Mouse (Mus musculus): ENCODE measurements at regions not wholly inside any gene's neighbourhood (a gene's known extent, or its start where the extent isn't known, plus 50 kb on each side); places are given as distances from the start of the nearest gene placed in this dataset.
"Not testable (repeated sequence)": the region's sequence is repeated elsewhere in the genome, so short reads cannot be mapped to it uniquely, and the experiment has no call there.

GRCm38 (mm10) chr10:27761402-27761801, 141.8 kb upstream of the Lama2 start:
- DNase-seq (ENCODE audit: low read depth, low spot score) = peak; percentile 76

- no peak for DNase-seq (ENCODE audit: low read depth, low spot score)
Observed at GRCm38 (mm10) chr10:27802368-27802767, 182.8 kb upstream of the Lama2 start.

- no peak for DNase-seq (ENCODE audit: low read depth, low spot score)
Observed at GRCm38 (mm10) chr10:27809539-27809938, 190.0 kb upstream of the Lama2 start.

GRCm38 (mm10) chr10:27825671-27826070, 206.1 kb upstream of the Lama2 start:
- DNase-seq (ENCODE audit: low read depth, low spot score) = not testable (repeated sequence)

- DNase-seq (ENCODE audit: low read depth, low spot score) = peak; percentile 64
Observed at GRCm38 (mm10) chr10:27828346-27828745, 208.8 kb upstream of the Lama2 start.

GRCm38 (mm10) chr10:27838666-27839065, 219.1 kb upstream of the Lama2 start:
- DNase-seq (ENCODE audit: low read depth, low spot score) = no peak

- peak; percentile 52 for DNase-seq (ENCODE audit: low read depth, low spot score)
Observed at GRCm38 (mm10) chr10:27841042-27841709, 221.6 kb upstream of the Lama2 start.

- peak; percentile 31 for DNase-seq (ENCODE audit: low read depth, low spot score)
Observed at GRCm38 (mm10) chr10:27843010-27843409, 223.5 kb upstream of the Lama2 start.

GRCm38 (mm10) chr10:27863625-27864024, 211.0 kb upstream of the Ptprk start:
- peak; percentile 98 for DNase-seq (ENCODE audit: low read depth, low spot score)

GRCm38 (mm10) chr10:27880867-27881266, 193.8 kb upstream of the Ptprk start:
- no peak for DNase-seq (ENCODE audit: low read depth, low spot score)

GRCm38 (mm10) chr10:27891778-27892512, 182.7 kb upstream of the Ptprk start:
- no peak for DNase-seq (ENCODE audit: low read depth, low spot score)

GRCm38 (mm10) chr10:27916406-27916805, 158.2 kb upstream of the Ptprk start:
- no peak for DNase-seq (ENCODE audit: low read depth, low spot score)

GRCm38 (mm10) chr10:27927266-27927665, 147.4 kb upstream of the Ptprk start:
- no peak for DNase-seq (ENCODE audit: low read depth, low spot score)

GRCm38 (mm10) chr10:27942136-27942535, 132.5 kb upstream of the Ptprk start:
- DNase-seq (ENCODE audit: low read depth, low spot score) = no peak

- DNase-seq (ENCODE audit: low read depth, low spot score) = no peak
Observed at GRCm38 (mm10) chr10:27949127-27949526, 125.5 kb upstream of the Ptprk start.

- DNase-seq (ENCODE audit: low read depth, low spot score) = peak; percentile 65
Observed at GRCm38 (mm10) chr10:27968202-27968601, 106.4 kb upstream of the Ptprk start.

GRCm38 (mm10) chr10:27984047-27984446, 90.6 kb upstream of the Ptprk start:
- DNase-seq (ENCODE audit: low read depth, low spot score) = peak; percentile 85

- DNase-seq (ENCODE audit: low read depth, low spot score) = peak; percentile 78
Observed at GRCm38 (mm10) chr10:27985068-27985467, 89.6 kb upstream of the Ptprk start.

- no peak for DNase-seq (ENCODE audit: low read depth, low spot score)
Observed at GRCm38 (mm10) chr10:27987026-27987425, 87.6 kb upstream of the Ptprk start.

GRCm38 (mm10) chr10:27988066-27988465, 86.6 kb upstream of the Ptprk start:
- peak; percentile 93 for DNase-seq (ENCODE audit: low read depth, low spot score)

- no peak for DNase-seq (ENCODE audit: low read depth, low spot score)
Observed at GRCm38 (mm10) chr10:27990359-27991056, 84.1 kb upstream of the Ptprk start.

- DNase-seq (ENCODE audit: low read depth, low spot score) = no peak
Observed at GRCm38 (mm10) chr10:27991057-27991365, 83.6 kb upstream of the Ptprk start.
